Mouse (Mus musculus) kidney, adult 2 months (tissue): ENCODE results near the gene Tedc2.

Experiments
- CTCF ChIP-seq: fragments of 200-500 bp; conservative IDR thresholded peaks from 2 replicates; pipeline ENCODE4 v1.5.1; 2011; ENCODE audit warnings: low read depth, mild to moderate bottlenecking, control low read depth, low read length, moderate library complexity, mixed read lengths; ENCODE audit not compliant: insufficient read depth, insufficient read length
- POLR2A ChIP-seq: fragments of 200-500 bp; IDR thresholded peaks from one replicate; pipeline ENCODE4 v1.6.1; 2011; ENCODE audit warnings: low read depth, low read length, control low read depth

DNA sequence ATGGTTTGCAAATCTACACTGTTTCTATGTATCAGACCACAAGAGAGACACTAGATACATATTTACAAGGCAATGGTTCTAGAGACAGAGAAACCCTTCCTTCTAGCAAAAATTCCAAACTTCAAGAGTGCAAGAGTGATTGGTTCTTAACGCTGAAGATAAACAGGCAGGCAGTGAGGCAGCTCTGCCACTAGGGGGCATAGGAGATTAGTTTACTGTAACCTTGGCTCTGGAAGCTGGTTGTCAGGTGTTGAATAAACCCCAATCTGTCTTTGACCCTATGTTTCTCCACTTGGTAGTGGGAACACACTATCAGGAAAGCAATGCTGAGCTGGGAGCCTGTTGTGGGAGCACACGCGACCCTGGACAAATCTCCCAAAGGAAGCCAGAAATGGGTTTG, 47.2 kb downstream of the Tedc2 start:
- TF ChIP-seq CTCF: peak; percentile 92
- TF ChIP-seq POLR2A: no peak
